Mouse (Mus musculus) CH12.LX (cell line): ENCODE measurements around the gene Macrod2. TPM values are rescaled to one million over a fixed set of nuclear protein-coding genes. Genes with fewer than 3 reads are reported as not detected.

Source experiments
- DNase-seq: peaks from one replicate; pipeline ENCODE4 v3.0.0-alpha.2; 2013; ENCODE audit errors: extremely low read depth
- H3K27ac ChIP-seq: 2 replicates; pipeline ENCODE4 v1.5.1; 2012; ENCODE audit warnings: low read depth, mild to moderate bottlenecking, control low read depth, moderate library complexity; ENCODE audit not compliant: insufficient read depth
- H3K27me3 ChIP-seq: replicated peaks from 2 replicates; pipeline ENCODE3; 2012; ENCODE audit warnings: inconsistent platforms
- H3K36me3 ChIP-seq, 2 experiments: replicated peaks in 1 of 2; 2 replicates each; pipeline versions ENCODE3 to v1.6.1; 2012; ENCODE audit warnings: inconsistent platforms in 1 of 2, low read length in 1 of 2, mild to moderate bottlenecking in 1 of 2, mixed read lengths in 1 of 2, moderate library complexity in 1 of 2; ENCODE audit not compliant: control insufficient read depth in 1 of 2, insufficient read depth in 1 of 2
- H3K4me1 ChIP-seq, 2 experiments: 2 replicates each; pipeline ENCODE4 v1.6.1; 2012; ENCODE audit warnings: inconsistent platforms in 1 of 2, moderate library complexity in 1 of 2; ENCODE audit not compliant: insufficient read depth in 2 of 2, control insufficient read depth in 1 of 2
- H3K4me2 ChIP-seq: 2 replicates; pipeline ENCODE4 v1.6.1; 2012; ENCODE audit warnings: low read depth, mild to moderate bottlenecking, control low read depth; ENCODE audit not compliant: poor library complexity, insufficient read depth, severe bottlenecking
- H3K4me3 ChIP-seq, 3 experiments: fragments of 150-350 bp in 1 of 3; sonication (generic) in 1 of 3; replicated peaks in 1 of 3; 2 replicates each; pipeline versions ENCODE3 to v1.5.1; 2011 to 2012; ENCODE audit warnings: low read depth in 2 of 3, low read length in 2 of 3, mild to moderate bottlenecking in 2 of 3, moderate library complexity in 2 of 3, control low read depth in 1 of 3, improper control_type of control experiment in 1 of 3, inconsistent platforms in 1 of 3, mixed read lengths in 1 of 3; ENCODE audit not compliant: poor library complexity in 1 of 3
- H3K79me2 ChIP-seq: replicated peaks from 2 replicates; pipeline ENCODE4 v1.6.1; 2012; ENCODE audit warnings: mild to moderate bottlenecking, moderate library complexity; ENCODE audit not compliant: control insufficient read depth, poor library complexity, insufficient read depth, severe bottlenecking; ENCODE audit errors: extremely low read depth
- H3K9ac ChIP-seq: 2 replicates; pipeline ENCODE4 v1.6.1; 2012; ENCODE audit warnings: low read depth, mild to moderate bottlenecking, control low read depth, moderate library complexity; ENCODE audit not compliant: insufficient read depth
- H3K9me3 ChIP-seq: replicated peaks from 2 replicates; pipeline ENCODE3; 2012; ENCODE audit warnings: low read length, inconsistent platforms, mixed read lengths
- CHD1 ChIP-seq: IDR thresholded peaks from 2 replicates; pipeline ENCODE4 v1.6.1; 2012; ENCODE audit warnings: low read depth, low read length, improper control_type of control experiment, inconsistent platforms
- CTCF ChIP-seq, 2 experiments: IDR thresholded peaks in 1 of 2; conservative IDR thresholded peaks in 1 of 2; 2 replicates each; pipeline ENCODE4 v1.5.1; 2011 to 2012; ENCODE audit warnings: low read depth in 2 of 2, low read length in 2 of 2, improper control_type of control experiment in 1 of 2, inconsistent platforms in 1 of 2, mild to moderate bottlenecking in 1 of 2, moderate library complexity in 1 of 2
- E2F4 ChIP-seq: IDR thresholded peaks from 2 replicates; pipeline ENCODE4 v1.6.1; 2011; ENCODE audit warnings: low read depth, low read length, improper control_type of control experiment; ENCODE audit not compliant: insufficient replicate concordance
- ELF1 ChIP-seq: IDR thresholded peaks from 2 replicates; pipeline ENCODE4 v1.6.1; 2014; ENCODE audit warnings: low read depth, mild to moderate bottlenecking, inconsistent platforms, low read length, improper control_type of control experiment
- EP300 ChIP-seq: IDR thresholded peaks from 2 replicates; pipeline ENCODE4 v1.6.1; 2011; ENCODE audit warnings: low read length, improper control_type of control experiment
- JUN ChIP-seq: IDR thresholded peaks from 2 replicates; pipeline ENCODE4 v1.6.1; 2011; ENCODE audit warnings: low read depth, mild to moderate bottlenecking, low read length, improper control_type of control experiment, moderate library complexity; ENCODE audit not compliant: insufficient read depth
- JUND ChIP-seq: conservative IDR thresholded peaks from 2 replicates; pipeline ENCODE4 v1.6.1; 2011; ENCODE audit warnings: low read depth, low read length, improper control_type of control experiment
- MXI1 ChIP-seq: IDR thresholded peaks from 2 replicates; pipeline ENCODE4 v1.6.1; 2011; ENCODE audit warnings: mild to moderate bottlenecking, low read depth, low read length, improper control_type of control experiment
- NELFE ChIP-seq: IDR thresholded peaks from 2 replicates; pipeline ENCODE4 v1.6.1; 2011; ENCODE audit warnings: low read depth, low read length, improper control_type of control experiment
- NRF1 ChIP-seq: IDR thresholded peaks from 2 replicates; pipeline ENCODE4 v1.6.1; 2014; ENCODE audit warnings: low read depth, mild to moderate bottlenecking, inconsistent platforms, low read length, improper control_type of control experiment, moderate library complexity
- PAX5 ChIP-seq: IDR thresholded peaks from 2 replicates; pipeline ENCODE4 v1.6.1; 2012; ENCODE audit warnings: low read length, inconsistent platforms, mixed read lengths
- POLR2A ChIP-seq: IDR thresholded peaks from 2 replicates; pipeline ENCODE4 v1.6.1; 2011; ENCODE audit warnings: low read depth, mild to moderate bottlenecking, improper control_type of control experiment, low read length
- POLR2AphosphoS2 ChIP-seq: IDR thresholded peaks from 2 replicates; pipeline ENCODE4 v1.6.1; 2011; ENCODE audit warnings: low read depth, low read length, improper control_type of control experiment
- RCOR1 ChIP-seq: conservative IDR thresholded peaks from 2 replicates; pipeline ENCODE4 v1.6.1; 2012; ENCODE audit warnings: low read depth, mild to moderate bottlenecking, inconsistent platforms, low read length, improper control_type of control experiment
- TBP ChIP-seq: conservative IDR thresholded peaks from 2 replicates; pipeline ENCODE4 v1.6.1; 2011; ENCODE audit warnings: low read depth, low read length, improper control_type of control experiment
- TCF12 ChIP-seq: IDR thresholded peaks from 2 replicates; pipeline ENCODE4 v1.6.1; 2014; ENCODE audit warnings: low read depth, mild to moderate bottlenecking, inconsistent platforms, low read length, improper control_type of control experiment
- UBTF ChIP-seq: IDR thresholded peaks from 2 replicates; pipeline ENCODE4 v1.6.1; 2012; ENCODE audit warnings: low read depth, mild to moderate bottlenecking, inconsistent platforms, low read length, improper control_type of control experiment, moderate library complexity
- USF2 ChIP-seq: conservative IDR thresholded peaks from 2 replicates; pipeline ENCODE4 v1.6.1; 2011; ENCODE audit warnings: low read depth, low read length, improper control_type of control experiment
- ZC3H11A ChIP-seq: IDR thresholded peaks from 2 replicates; pipeline ENCODE4 v1.6.1; 2012; ENCODE audit warnings: low read depth, mild to moderate bottlenecking, inconsistent platforms, low read length, improper control_type of control experiment
- ZKSCAN1 ChIP-seq: IDR thresholded peaks from 2 replicates; pipeline ENCODE4 v1.6.1; 2012; ENCODE audit warnings: low read depth, inconsistent platforms, low read length, improper control_type of control experiment, borderline replicate concordance
- ZNF384 ChIP-seq: IDR thresholded peaks from 2 replicates; pipeline ENCODE4 v1.6.1; 2012; ENCODE audit warnings: low read depth, low read length, improper control_type of control experiment, inconsistent platforms
- dilution Hi-C: fragments of 300-500 bp; cut with MboI; formaldehyde crosslinking; loops from 2 replicates; pipeline ENCODE4 v1.14.3; 2020; ENCODE audit warnings: low sequenced_read_pairs; ENCODE audit not compliant: extremely low pct_unique_long_range_greater_than_20kb, extremely low pct_ligation_motif_present
- in situ Hi-C: fragments of 300-500 bp; cut with MboI; formaldehyde crosslinking; loops from 3 replicates; pipeline ENCODE4 v1.14.3; 2019; ENCODE audit warnings: low sequenced_read_pairs, low pct_ligation_motif_present, low pct_unique_long_range_greater_than_20kb, mixed read lengths
- polyA plus RNA-seq: library from polyadenylated mRNA; unstranded; fragments of >175 nt; gene quantifications from 2 replicates; pipeline ENCODE4 v1.2.1, GENCODE M21; 2012; ENCODE audit warnings: low read depth; ENCODE audit not compliant: insufficient read length
- total RNA-seq, 2 experiments: library from RNA; depleted of rRNA; stranded (reverse); fragments of 300-350 nt in 1 of 2; fragments of >200 nt in 1 of 2; gene quantifications; 2 replicates each; pipeline ENCODE4 v1.2.3; 2012 to 2014

Macrod2 gene
- total and polyA plus RNA-seq, 3 experiments, result not detected

DNA sequence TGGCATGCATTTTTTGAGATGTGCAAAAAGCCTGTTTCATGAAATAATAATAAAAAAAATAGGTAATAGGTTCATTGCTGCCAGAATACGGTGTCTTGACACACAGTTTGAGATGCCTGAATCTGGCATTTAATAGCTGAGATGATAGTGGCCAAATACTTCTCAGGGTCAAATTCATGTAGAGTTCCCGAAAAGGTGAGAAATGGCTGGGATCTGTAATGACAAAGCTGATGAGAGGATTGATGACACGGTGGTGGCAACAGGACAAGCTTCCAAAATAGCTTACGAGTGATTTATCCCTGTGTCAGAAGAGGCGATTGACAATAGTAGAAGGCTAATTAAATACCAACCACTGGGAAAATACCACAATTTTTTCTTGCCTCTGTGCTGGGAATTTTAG is 1436.4 kb downstream of the Macrod2 start:
- H3K79me2 ChIP-seq, result no peaks in the 10 kb centered on the region
- H3K9ac ChIP-seq, result no peak overlapping the region
- in situ Hi-C loops (no loop called here), dilution Hi-C loops (no loop called here)
- peaks cover 45% of the 10 kb centered on the region for H3K9me3 ChIP-seq
- H3K36me3 ChIP-seq, result no peaks in the 10 kb centered on the region
- no peak overlapping the region for H3K4me2 ChIP-seq
- H3K4me1 ChIP-seq, result no peaks in the 10 kb centered on the region
- TF ChIP-seq RCOR1, result no peak
- no peaks in the 10 kb centered on the region for H3K27me3 ChIP-seq
- H3K27ac ChIP-seq, result no peak overlapping the region
- H3K4me3 ChIP-seq, result no peak overlapping the region
- DNase-seq, result no peak

DNA sequence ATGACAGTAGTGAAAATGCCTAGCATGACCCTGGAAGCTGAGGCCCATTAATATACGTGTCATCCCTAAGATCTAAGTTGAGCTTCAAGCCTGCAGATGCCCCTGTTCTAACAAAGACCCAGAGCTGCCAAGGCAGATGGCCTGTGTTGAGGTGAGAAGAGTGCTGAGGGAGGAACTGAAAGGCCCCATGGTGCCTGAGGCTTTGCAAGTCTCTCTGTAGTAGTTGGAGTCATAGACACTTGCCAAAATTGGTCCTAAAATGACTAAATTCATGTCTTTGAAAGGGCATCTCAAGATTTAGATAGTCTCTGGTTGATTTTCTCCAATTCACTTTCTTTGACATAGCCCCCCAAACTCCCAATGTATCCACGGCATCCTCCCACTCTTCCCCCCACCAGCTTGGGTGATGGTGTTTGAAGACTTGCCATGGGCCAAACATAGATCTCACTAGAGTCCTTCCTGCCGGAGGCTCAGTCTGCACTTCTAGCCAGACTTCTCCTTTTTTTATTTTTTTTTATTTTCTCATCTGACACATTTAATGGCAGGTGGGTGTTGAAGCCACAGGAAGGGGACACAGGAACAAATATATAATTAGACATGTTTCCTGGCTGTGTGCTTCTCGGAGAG is 1439.2 kb downstream of the Macrod2 start:
- no peak overlapping the region for H3K4me2 ChIP-seq
- no peaks in the 10 kb centered on the region for H3K27me3 ChIP-seq
- H3K36me3 ChIP-seq, result no peaks in the 10 kb centered on the region
- dilution Hi-C loops, result no loop called here
- TF ChIP-seq ZNF384 (no peak), POLR2A (no peak), USF2 (no peak), TBP (no peak), JUN (no peak), UBTF (no peak), E2F4 (no peak), CTCF (conservative IDR thresholded peaks at IDR 0.05 in 1 of 2, IDR thresholded peaks at IDR 0.05 in 1 of 2; ENCODE audit: low read depth in 2 of 2, low read length in 2 of 2) (no peak), NRF1 (no peak), PAX5 (no peak), ZC3H11A (no peak), EP300 (no peak), TCF12 (no peak), MXI1 (no peak), ELF1 (no peak), NELFE (no peak), ZKSCAN1 (no peak), JUND (no peak), CHD1 (no peak), POLR2AphosphoS2 (no peak)
- TF ChIP-seq, all 38 proteins: peak for 0
- H3K79me2 ChIP-seq, result no peaks in the 10 kb centered on the region
- H3K4me3 ChIP-seq, result no peak overlapping the region
- in situ Hi-C loops, result no loop called here
- DNase-seq, result no peak
- H3K4me1 ChIP-seq, result no peaks in the 10 kb centered on the region
- no peak overlapping the region for H3K9ac ChIP-seq
- H3K9me3 ChIP-seq, result peaks cover 41% of the 10 kb centered on the region
- H3K27ac ChIP-seq, result no peak overlapping the region
